Mouse (Mus musculus) forebrain, embryonic 13.5 days (tissue): Measurements from ENCODE around the gene Ltbr. TPM values are rescaled to one million over a fixed set of nuclear protein-coding genes. Genes with fewer than 3 reads are reported as not detected.

Experiments
- ATAC-seq: fragments of 200-750 bp; cut with Nextera tagmentation; 2 replicates; pipeline ENCODE4 v1.8.0; 2017
- H3K27ac ChIP-seq: fragments of 300-500 bp; sonication (generic); 2 replicates; pipeline ENCODE4 v1.5.1; 2015; ENCODE audit warnings: inconsistent platforms, mild to moderate bottlenecking, moderate library complexity
- H3K27me3 ChIP-seq: fragments of 300-500 bp; sonication (generic); 2 replicates; pipeline ENCODE4 v1.6.1; 2015; ENCODE audit warnings: mild to moderate bottlenecking, inconsistent platforms
- H3K36me3 ChIP-seq: fragments of 300-500 bp; sonication (generic); 2 replicates; pipeline ENCODE4 v1.6.1; 2015; ENCODE audit warnings: mild to moderate bottlenecking, inconsistent platforms; ENCODE audit not compliant: poor library complexity, severe bottlenecking
- H3K4me1 ChIP-seq: fragments of 300-500 bp; sonication (generic); 2 replicates; pipeline ENCODE4 v1.6.1; 2015; ENCODE audit warnings: inconsistent platforms
- H3K4me2 ChIP-seq: fragments of 300-500 bp; sonication (generic); 2 replicates; pipeline ENCODE4 v1.6.1; 2015; ENCODE audit warnings: inconsistent platforms, mild to moderate bottlenecking, moderate library complexity
- H3K4me3 ChIP-seq: fragments of 300-500 bp; sonication (generic); 2 replicates; pipeline ENCODE4 v1.5.1; 2015; ENCODE audit warnings: mild to moderate bottlenecking, inconsistent platforms
- H3K9ac ChIP-seq: fragments of 300-500 bp; sonication (generic); 2 replicates; pipeline ENCODE4 v1.6.1; 2015; ENCODE audit warnings: mild to moderate bottlenecking, inconsistent platforms
- H3K9me3 ChIP-seq: fragments of 300-500 bp; sonication (generic); replicated peaks from 2 replicates; pipeline ENCODE4 v1.6.1; 2016; ENCODE audit warnings: inconsistent platforms
- WGBS: fragments of 180-500 bp; shearing (Covaris S2); methylation state at CpG from one replicate; pipeline ENCODE4 v1.1.7; 2015; 5-methylcytosine and 5-hydroxymethylcytosine counted together
- polyA plus RNA-seq: library from polyadenylated mRNA; unstranded; fragments of >200 nt; fragmentation: Nextera tagmentation; extraction: Ambion mirVana; gene quantifications from 2 replicates; pipeline ENCODE4 v1.2.1, GENCODE M21; 2015

Ltbr gene
- polyA plus RNA-seq, 1 experiment from 2014 or later, result 12.3 TPM

DNA sequence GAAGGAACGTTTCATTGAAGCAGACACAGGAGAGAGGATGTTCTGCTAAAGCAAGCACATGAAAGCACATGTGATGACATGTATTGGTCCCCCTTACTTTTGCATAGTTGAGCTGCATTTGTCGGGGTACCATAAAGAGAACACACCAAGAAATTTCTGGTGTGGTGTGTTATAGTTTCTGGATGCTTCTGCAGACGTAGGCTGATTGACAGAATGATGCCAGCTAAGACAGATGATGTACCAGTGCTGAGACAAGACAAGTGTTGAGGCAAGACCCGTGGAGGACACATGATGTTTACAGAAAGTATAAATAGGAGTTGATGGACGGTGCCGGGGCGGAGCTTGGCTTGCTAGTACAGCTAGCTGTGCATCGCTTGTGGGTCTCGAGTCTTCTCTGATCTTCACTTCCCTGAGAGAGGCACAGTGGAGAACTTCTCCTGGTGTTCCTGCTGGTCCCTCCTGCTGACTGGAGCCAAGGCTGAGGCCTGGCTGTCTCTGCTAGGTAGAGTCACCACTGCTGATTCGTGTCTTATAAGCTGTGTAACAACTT is 53.6 kb downstream of the Ltbr start:
- H3K27me3 ChIP-seq, result no peaks in the 10 kb centered on the region

More for the DNA sequence above, 53.6 kb downstream of the Ltbr start:
- H3K4me2 ChIP-seq, result no peak overlapping the region
- H3K36me3 ChIP-seq, result no peaks in the 10 kb centered on the region
- ATAC-seq, result no peak
- no peaks in the 10 kb centered on the region for H3K9me3 ChIP-seq
- no peaks in the 10 kb centered on the region for H3K4me1 ChIP-seq
- WGBS, result 86% methylated on average over 10 of the region's 10 CpGs
- H3K4me3 ChIP-seq, result no peak overlapping the region
- H3K27ac ChIP-seq, result no peak overlapping the region
- H3K9ac ChIP-seq, result no peak overlapping the region

Other genes starting within 250 kb of the Ltbr start
- 0.38 and 0.44 TPM in 2 replicates for gene Lpar5, start 246.0 kb downstream of the Ltbr start, polyA plus RNA-seq
- 114 and 119 TPM in 2 replicates for gene Chd4, start 217.9 kb downstream of the Ltbr start, polyA plus RNA-seq
- gene Nop2, start 182.0 kb downstream of the Ltbr start, polyA plus RNA-seq, result 49.1 and 58.3 TPM in 2 replicates
- 11.9 and 14.4 TPM in 2 replicates for gene Iffo1, start 168.6 kb downstream of the Ltbr start, polyA plus RNA-seq
- gene Gapdh, start 147.4 kb downstream of the Ltbr start, polyA plus RNA-seq, result 1,974 and 2,008 TPM in 2 replicates
- gene Ncapd2, start 122.2 kb downstream of the Ltbr start, polyA plus RNA-seq, result 146 and 153 TPM in 2 replicates
- 193 and 202 TPM in 2 replicates for gene Mrpl51, start 122.1 kb downstream of the Ltbr start, polyA plus RNA-seq
- 5.4 and 6.3 TPM in 2 replicates for gene Vamp1, start 98.3 kb downstream of the Ltbr start, polyA plus RNA-seq
- gene Tapbpl, start 82.0 kb downstream of the Ltbr start, polyA plus RNA-seq, result 2.2 and 3.1 TPM in 2 replicates
- 1.5 and 2.0 TPM in 2 replicates for gene Cd27, start 76.9 kb downstream of the Ltbr start, polyA plus RNA-seq
- not detected in 2 replicates for gene Tuba3a, start 27.8 kb downstream of the Ltbr start, polyA plus RNA-seq
- gene Scnn1a, start 6.8 kb upstream of the Ltbr start, polyA plus RNA-seq, result 0.13 and 0.26 TPM in 2 replicates
- gene Tnfrsf1a, start 35.5 kb upstream of the Ltbr start, polyA plus RNA-seq, result 12.8 and 13.8 TPM in 2 replicates
- gene Plekhg6, start 66.9 kb upstream of the Ltbr start, polyA plus RNA-seq, result 0.08 and 0.09 TPM in 2 replicates
- 48.3 and 52.3 TPM in 2 replicates for gene Cd9, start 180.9 kb upstream of the Ltbr start, polyA plus RNA-seq
- gene Vwf, start 232.9 kb upstream of the Ltbr start, polyA plus RNA-seq, result 4.8 and 7.7 TPM in 2 replicates